Mouse (Mus musculus): Measurements from ENCODE around the gene Oasl1.

DNA sequence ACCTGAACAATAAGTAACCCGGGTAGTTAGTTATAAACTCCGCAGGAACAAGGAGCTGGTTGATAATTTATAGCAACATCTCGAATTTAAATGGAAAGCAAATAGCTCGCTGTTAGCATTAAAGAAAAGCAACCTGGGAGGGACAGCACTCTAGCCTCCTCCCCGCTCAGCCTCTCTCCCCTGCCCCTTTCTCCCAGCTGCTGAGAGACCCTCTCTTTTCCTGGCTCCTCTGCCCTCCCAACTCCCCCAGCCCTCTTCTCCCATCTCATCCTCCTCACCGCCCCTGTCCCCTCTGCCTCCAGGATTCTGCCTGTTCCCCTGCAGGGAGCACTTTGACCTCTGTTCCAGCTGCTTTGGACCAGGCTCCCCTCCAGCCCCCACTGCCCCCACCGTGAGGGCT, 45.6 kb downstream of the Oasl1 start:
- no peak for TF ChIP-seq MAFK (IDR thresholded peaks at IDR 0.05; ENCODE audit: insufficient read depth, low read depth, low read length)
- no peak for TF ChIP-seq HCFC1 (IDR thresholded peaks at IDR 0.05; ENCODE audit: borderline replicate concordance, insufficient read depth, low read length)
- no peak for TF ChIP-seq ZNF384 (IDR thresholded peaks at IDR 0.05; ENCODE audit: low read depth, low read length)
